Mouse (Mus musculus) embryonic facial prominence, embryonic 14.5 days (tissue): ENCODE results near the gene Bcl7a. TPM values are rescaled to one million over a fixed set of nuclear protein-coding genes. Genes with fewer than 3 reads are reported as not detected.

Source experiments
- ATAC-seq: fragments of 200-750 bp; cut with Nextera tagmentation; 2 replicates; pipeline ENCODE4 v1.8.0; 2017; ENCODE audit warnings: low read depth, moderate number of reproducible peaks, moderate TSS enrichment
- DNase-seq: peaks from one replicate; pipeline ENCODE4 v3.0.0-alpha.2; 2015; ENCODE audit warnings: low spot score
- H3K27ac ChIP-seq: fragments of 300-500 bp; sonication (generic); replicated peaks from 2 replicates; pipeline ENCODE4 v1.5.1; 2014; ENCODE audit warnings: low read depth, mild to moderate bottlenecking, low read length, moderate library complexity
- H3K27me3 ChIP-seq: fragments of 300-500 bp; sonication (generic); replicated peaks from 2 replicates; pipeline ENCODE4 v1.6.1; 2014; ENCODE audit warnings: low read length; ENCODE audit not compliant: control insufficient read depth, insufficient read depth
- H3K36me3 ChIP-seq: fragments of 300-500 bp; sonication (generic); 2 replicates; pipeline ENCODE4 v1.6.1; 2014; ENCODE audit warnings: low read length, mixed read lengths; ENCODE audit not compliant: control insufficient read depth, insufficient read depth
- H3K4me1 ChIP-seq: fragments of 300-500 bp; sonication (generic); 2 replicates; pipeline ENCODE4 v1.6.1; 2014; ENCODE audit warnings: antibody characterized with exemption, low read length; ENCODE audit not compliant: control insufficient read depth, insufficient read depth
- H3K4me2 ChIP-seq: fragments of 300-500 bp; sonication (generic); 2 replicates; pipeline ENCODE4 v1.6.1; 2014; ENCODE audit warnings: low read depth, mild to moderate bottlenecking, low read length, moderate library complexity, mixed read lengths
- H3K4me3 ChIP-seq: fragments of 300-500 bp; sonication (generic); 2 replicates; pipeline ENCODE4 v1.5.1; 2014; ENCODE audit warnings: low read depth, mild to moderate bottlenecking, low read length
- H3K9ac ChIP-seq: fragments of 300-500 bp; sonication (generic); 2 replicates; pipeline ENCODE4 v1.6.1; 2014; ENCODE audit warnings: low read depth, mild to moderate bottlenecking, low read length, moderate library complexity, mixed read lengths
- H3K9me3 ChIP-seq: fragments of 300-500 bp; sonication (generic); 2 replicates; pipeline ENCODE4 v1.6.1; 2016; ENCODE audit warnings: low read length; ENCODE audit not compliant: control insufficient read depth
- WGBS: fragments of 180-500 bp; shearing (Covaris S2); extraction: QIAGEN DNeasy Blood & Tissue Kit; methylation state at CpG from one replicate; pipeline ENCODE4 v1.1.7; 2014; 5-methylcytosine and 5-hydroxymethylcytosine counted together
- polyA plus RNA-seq: library from polyadenylated mRNA; unstranded; fragments of >200 nt; fragmentation: Nextera tagmentation; extraction: Ambion mirVana; gene quantifications from 2 replicates; pipeline ENCODE4 v1.2.1, GENCODE M21; 2014

Gene Bcl7a
- polyA plus RNA-seq, 1 experiment from 2014 or later: 19.1 TPM

DNA sequence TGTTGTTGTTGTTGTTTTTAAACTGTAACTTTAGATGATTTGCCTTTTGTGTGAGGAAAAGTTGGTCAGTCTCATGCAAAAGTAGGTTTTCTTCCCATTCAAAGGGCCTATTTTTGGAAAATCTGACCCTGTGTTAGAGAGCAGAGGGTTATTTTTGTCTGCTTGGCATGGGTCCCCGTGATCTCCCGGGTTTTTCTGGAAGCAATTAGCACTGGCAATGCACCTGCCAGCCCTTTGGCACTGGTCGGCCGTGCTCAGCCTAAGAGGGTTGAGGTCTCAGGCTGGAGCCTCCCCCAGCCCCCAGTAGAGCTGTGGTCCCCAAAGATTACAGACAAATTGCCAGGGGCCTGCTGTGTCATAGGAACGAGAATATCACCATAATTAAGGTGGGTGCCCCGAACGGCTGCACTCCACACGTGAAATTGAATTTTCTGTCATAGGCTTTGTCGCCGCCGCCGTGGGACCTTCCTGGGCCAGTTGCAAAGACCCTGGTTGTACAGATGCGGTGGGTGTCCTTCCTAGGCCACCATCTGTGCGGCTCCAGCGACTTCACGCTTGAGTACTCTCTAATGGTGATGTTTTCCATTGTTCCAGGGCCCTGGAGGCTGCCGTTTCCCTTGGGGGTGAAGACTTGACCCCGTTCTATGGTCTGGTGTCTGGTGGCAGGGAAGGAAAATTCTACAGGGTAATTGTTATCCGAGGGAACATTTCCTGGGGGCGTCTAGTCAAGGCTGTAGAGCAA is 41.7 kb upstream of the Bcl7a start:
- Histone ChIP-seq H3K9ac (no peak overlapping the region), H3K36me3 (no peaks in the 10 kb centered on the region), H3K4me3 (no peak overlapping the region), H3K9me3 (no peaks in the 10 kb centered on the region), H3K4me1 (peaks cover 11% of the 10 kb centered on the region; the same call in 1 of the 2 replicates), H3K27ac (no peak overlapping the region), H3K27me3 (no peaks in the 10 kb centered on the region), H3K4me2 (no peak overlapping the region)
- peak; percentile 84 for ATAC-seq
- 49% methylated on average over 20 of the region's 20 CpGs for WGBS
- peak; percentile 60 for DNase-seq

- H3K36me3 ChIP-seq: no peaks in the 10 kb centered on the region
- WGBS: 70% methylated on average over 18 of the region's 18 CpGs
- H3K27ac ChIP-seq: no peak overlapping the region
- no peaks in the 10 kb centered on the region for H3K4me1 ChIP-seq
- H3K4me3 ChIP-seq: no peak overlapping the region
- H3K9me3 ChIP-seq: no peaks in the 10 kb centered on the region
- ATAC-seq: no peak
- DNase-seq: no peak
- no peak overlapping the region for H3K9ac ChIP-seq
- H3K4me2 ChIP-seq: no peak overlapping the region
- H3K27me3 ChIP-seq: no peaks in the 10 kb centered on the region
These were observed 35.9 kb upstream of the Bcl7a start for GRCm38 (mm10) chr5:123307630-123308282.

- H3K36me3 ChIP-seq: no peaks in the 10 kb centered on the region
- H3K4me1 ChIP-seq: no peaks in the 10 kb centered on the region
- no peak overlapping the region for H3K27ac ChIP-seq
- H3K9me3 ChIP-seq: no peaks in the 10 kb centered on the region
- WGBS: 25% methylated on average over 10 of the region's 10 CpGs
- no peaks in the 10 kb centered on the region for H3K27me3 ChIP-seq
- H3K4me2 ChIP-seq: no peak overlapping the region
- H3K9ac ChIP-seq: no peak overlapping the region; the same call in 1 of the 2 replicates
- ATAC-seq (peak; percentile 14; the same call in 1 of the 2 replicates), DNase-seq (peak; percentile 32)
- H3K4me3 ChIP-seq: no peak overlapping the region
These were observed 33.8 kb upstream of the Bcl7a start for GRCm38 (mm10) chr5:123309816-123310215.

DNA sequence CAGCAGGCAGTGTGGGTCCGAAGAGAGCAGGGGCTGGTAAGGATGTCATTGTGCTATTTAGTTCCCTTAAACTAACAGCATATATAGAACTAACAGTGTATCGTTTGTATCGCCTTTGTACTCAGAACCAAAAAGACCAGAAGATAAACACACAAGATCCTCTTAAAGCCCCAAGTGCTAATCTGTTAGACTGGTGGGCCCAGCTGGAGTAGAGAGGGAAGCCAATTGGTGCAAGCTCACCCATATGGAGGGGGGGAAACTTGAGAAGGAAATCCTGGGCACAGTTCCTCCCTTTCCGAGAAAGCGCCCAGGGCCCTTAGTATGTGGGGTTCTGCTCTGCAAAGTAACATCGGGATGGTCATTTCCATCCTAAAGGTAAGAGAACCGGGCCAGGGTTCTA is 33.4 kb upstream of the Bcl7a start:
- Histone ChIP-seq H3K4me1 (0 out of 2 replicates have a peak, but pooled peaks cover 2% of the 10 kb centered on the region), H3K4me3 (no peak overlapping the region), H3K9me3 (no peaks in the 10 kb centered on the region), H3K27ac (no peak overlapping the region), H3K27me3 (no peaks in the 10 kb centered on the region), H3K9ac (no peak overlapping the region; the same call in 1 of the 2 replicates), H3K36me3 (no peaks in the 10 kb centered on the region), H3K4me2 (no peak overlapping the region)
- DNase-seq (peak; percentile 52), ATAC-seq (no peak)
- WGBS: 45% methylated on average over 7 of the region's 7 CpGs

GRCm38 (mm10) chr5:123313058-123313630 is 30.5 kb upstream of the Bcl7a start:
- Histone ChIP-seq H3K4me1 (peaks cover 7% of the 10 kb centered on the region; the same call in 1 of the 2 replicates), H3K27me3 (no peaks in the 10 kb centered on the region), H3K36me3 (no peaks in the 10 kb centered on the region), H3K9me3 (no peaks in the 10 kb centered on the region), H3K4me2 (no peak overlapping the region), H3K9ac (no peak overlapping the region), H3K4me3 (no peak overlapping the region), H3K27ac (no peak overlapping the region)
- DNase-seq (no peak), ATAC-seq (no peak; the same call in 1 of the 2 replicates)
- 67% methylated on average over 12 of the region's 12 CpGs for WGBS

- Histone ChIP-seq H3K4me3 (no peak overlapping the region), H3K4me1 (peaks cover 11% of the 10 kb centered on the region; the same call in 1 of the 2 replicates), H3K36me3 (no peaks in the 10 kb centered on the region), H3K4me2 (no peak overlapping the region), H3K27me3 (no peaks in the 10 kb centered on the region), H3K9me3 (no peaks in the 10 kb centered on the region), H3K27ac (no peak overlapping the region), H3K9ac (no peak overlapping the region)
- WGBS: 47% methylated on average over 11 of the region's 11 CpGs
- DNase-seq (no peak), ATAC-seq (no peak)
These were observed 29.7 kb upstream of the Bcl7a start for GRCm38 (mm10) chr5:123313851-123314380.

DNA sequence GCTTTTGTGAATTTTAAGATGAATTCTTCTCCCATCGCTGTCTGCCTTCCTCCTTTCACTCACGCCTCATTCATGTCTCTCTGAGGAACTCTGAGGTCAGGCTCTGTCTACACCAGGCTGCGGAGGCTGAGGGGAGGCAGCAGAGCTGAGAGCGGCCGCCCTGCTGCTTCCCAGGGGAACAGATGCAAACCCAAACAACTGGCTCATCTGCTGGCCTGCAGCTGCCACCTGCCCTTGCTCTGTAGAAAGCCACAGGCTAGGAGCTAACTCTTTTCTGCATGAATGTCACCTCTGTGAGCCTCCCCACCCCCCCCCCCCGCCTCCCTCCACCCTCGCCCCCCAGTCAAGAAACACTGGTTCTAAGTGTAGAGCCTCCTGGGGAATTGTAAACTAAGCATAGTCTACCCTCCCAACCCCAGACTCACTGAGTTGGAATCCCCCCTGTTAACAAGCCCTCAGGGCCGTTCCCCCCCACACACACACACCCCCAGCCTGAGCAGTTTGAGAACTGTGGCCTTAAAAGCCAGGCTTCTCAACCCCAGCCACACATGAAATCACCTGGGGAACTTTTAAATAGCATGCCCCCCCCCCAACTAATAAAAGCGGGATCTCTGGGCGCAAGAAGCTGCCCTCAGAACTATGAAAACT is 28.3 kb upstream of the Bcl7a start:
- ATAC-seq (peak; percentile 53), DNase-seq (peak; percentile 75)
- Histone ChIP-seq H3K36me3 (no peaks in the 10 kb centered on the region), H3K27me3 (no peaks in the 10 kb centered on the region), H3K27ac (no peak overlapping the region), H3K9me3 (no peaks in the 10 kb centered on the region), H3K9ac (no peak overlapping the region), H3K4me1 (peaks cover 11% of the 10 kb centered on the region; the same call in 1 of the 2 replicates), H3K4me2 (no peak overlapping the region), H3K4me3 (no peak overlapping the region)
- 40% methylated on average over 8 of the region's 10 CpGs for WGBS

DNA sequence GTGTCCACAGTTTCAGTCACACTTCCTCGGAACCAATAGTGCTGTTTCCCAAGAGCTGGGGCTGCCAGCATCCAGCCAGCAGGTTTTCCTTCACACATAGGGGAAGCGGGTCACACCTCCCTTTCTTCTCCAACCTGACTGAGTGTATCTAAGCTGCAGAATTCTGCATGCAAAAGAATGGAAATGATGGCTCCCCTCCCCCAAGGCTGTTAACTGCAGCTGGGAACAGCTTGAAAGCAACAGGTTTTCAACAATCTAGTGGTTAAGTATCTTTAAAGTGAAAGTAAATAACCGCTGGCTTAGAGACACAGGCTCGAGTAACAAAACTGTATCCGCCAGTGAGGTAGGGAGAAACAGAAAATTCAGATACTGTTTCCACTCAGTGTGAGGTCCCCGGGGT is 25.6 kb upstream of the Bcl7a start:
- no peaks in the 10 kb centered on the region for H3K36me3 ChIP-seq
- peak overlapping the region; percentile 25 for H3K4me3 ChIP-seq
- H3K27ac ChIP-seq: 0 out of 2 replicates have a peak overlapping the region, but pooled peaks have one; percentile 21
- H3K4me2 ChIP-seq: peak overlapping the region; percentile 47
- no peaks in the 10 kb centered on the region for H3K9me3 ChIP-seq
- H3K9ac ChIP-seq: 0 out of 2 replicates have a peak overlapping the region, but pooled peaks have one; percentile 11
- 15% methylated on average over 6 of the region's 6 CpGs for WGBS
- peaks cover 11% of the 10 kb centered on the region; the same call in 1 of the 2 replicates for H3K4me1 ChIP-seq
- H3K27me3 ChIP-seq: no peaks in the 10 kb centered on the region
- ATAC-seq (peak; percentile 38; the same call in 1 of the 2 replicates), DNase-seq (peak; percentile 65)
